Mouse (Mus musculus): ENCODE measurements around the gene Bank1.
"Not testable (repeated sequence)": the region's sequence is repeated elsewhere in the genome, so short reads cannot be mapped to it uniquely, and the experiment has no call there.

Bank1 gene

GRCm38 (mm10) chr3:136325783-136326182 lies at the start of gene Bank1:
Gene Bank1, minus strand, starts transcription at chr3:136326066.
- DNase-seq (ENCODE audit: inconsistent ontology term) = no peak

GRCm38 (mm10) chr3:136369916-136370315 lies 44.0 kb upstream of the Bank1 start:
- no peak for DNase-seq (ENCODE audit: inconsistent ontology term)

GRCm38 (mm10) chr3:136369466-136369865 lies 43.6 kb upstream of the Bank1 start:
- no peak for DNase-seq (ENCODE audit: inconsistent ontology term)

- DNase-seq (ENCODE audit: inconsistent ontology term) = no peak
These were observed 42.7 kb upstream of the Bank1 start for GRCm38 (mm10) chr3:136368505-136368999.

GRCm38 (mm10) chr3:136349690-136350089 lies 23.8 kb upstream of the Bank1 start:
- peak; percentile 1 for DNase-seq (ENCODE audit: inconsistent ontology term)

GRCm38 (mm10) chr3:136348611-136349010 lies 22.7 kb upstream of the Bank1 start:
- DNase-seq (ENCODE audit: inconsistent ontology term) = peak; percentile 69

- DNase-seq (ENCODE audit: inconsistent ontology term) = no peak
These were observed 21.4 kb upstream of the Bank1 start for GRCm38 (mm10) chr3:136347277-136347676.

GRCm38 (mm10) chr3:136341911-136342310 lies 16.0 kb upstream of the Bank1 start:
- no peak for DNase-seq (ENCODE audit: inconsistent ontology term)

- DNase-seq (ENCODE audit: inconsistent ontology term) = no peak
These were observed 14.0 kb upstream of the Bank1 start for GRCm38 (mm10) chr3:136339896-136340295.

GRCm38 (mm10) chr3:136331135-136331534 lies 5.3 kb upstream of the Bank1 start:
- DNase-seq (ENCODE audit: inconsistent ontology term) = no peak

GRCm38 (mm10) chr3:136330043-136330442 lies 4.2 kb upstream of the Bank1 start:
- DNase-seq (ENCODE audit: inconsistent ontology term) = no peak

GRCm38 (mm10) chr3:136329133-136329532 lies 3.3 kb upstream of the Bank1 start:
- no peak for DNase-seq (ENCODE audit: inconsistent ontology term)

- DNase-seq (ENCODE audit: inconsistent ontology term) = not testable (repeated sequence)
These were observed 1.1 kb downstream of the Bank1 start for GRCm38 (mm10) chr3:136324716-136325115.

GRCm38 (mm10) chr3:136321936-136322335 lies 3.9 kb downstream of the Bank1 start:
- no peak for DNase-seq (ENCODE audit: inconsistent ontology term)

- DNase-seq (ENCODE audit: inconsistent ontology term) = no peak
These were observed 17.4 kb downstream of the Bank1 start for GRCm38 (mm10) chr3:136308487-136308886.

GRCm38 (mm10) chr3:136306564-136307158 lies 19.2 kb downstream of the Bank1 start:
- DNase-seq (ENCODE audit: inconsistent ontology term) = peak; percentile 5

- DNase-seq (ENCODE audit: inconsistent ontology term) = no peak
These were observed 23.3 kb downstream of the Bank1 start for GRCm38 (mm10) chr3:136302541-136302940.

- not testable (repeated sequence) for DNase-seq (ENCODE audit: inconsistent ontology term)
These were observed 25.1 kb downstream of the Bank1 start for GRCm38 (mm10) chr3:136300810-136301209.

GRCm38 (mm10) chr3:136297355-136297754 lies 28.5 kb downstream of the Bank1 start:
- no peak for DNase-seq (ENCODE audit: inconsistent ontology term)

GRCm38 (mm10) chr3:136295250-136295649 lies 30.6 kb downstream of the Bank1 start:
- no peak for DNase-seq (ENCODE audit: inconsistent ontology term)

GRCm38 (mm10) chr3:136287883-136288282 lies 38.0 kb downstream of the Bank1 start:
- no peak for DNase-seq (ENCODE audit: inconsistent ontology term)

- no peak for DNase-seq (ENCODE audit: inconsistent ontology term)
These were observed 60.8 kb downstream of the Bank1 start for GRCm38 (mm10) chr3:136264969-136265595.

GRCm38 (mm10) chr3:136257761-136258160 lies 68.1 kb downstream of the Bank1 start:
- no peak for DNase-seq (ENCODE audit: inconsistent ontology term)

Data from Muller cell, postnatal 12 days (primary cell).